Mouse (Mus musculus) adipocyte (in vitro differentiated cells): ENCODE data around the gene Cd3eap.
A peak's percentile ranks its signal among the peaks of the same experiment; 100 is the strongest.

ENCODE experiments used
- DNase-seq: peaks from one replicate; pipeline ENCODE4 v3.0.0-alpha.2; 2016; ENCODE audit warnings: low spot score

Gene Cd3eap

GRCm38 (mm10) chr7:19361720-19362119 is 2.4 kb upstream of the Cd3eap start:
- peak; percentile 82 for DNase-seq

GRCm38 (mm10) chr7:19360944-19361343 is 1.7 kb upstream of the Cd3eap start:
- DNase-seq = peak; percentile 92

- peak; percentile 85 for DNase-seq
Measured at GRCm38 (mm10) chr7:19359892-19360641, 784 bp upstream of the Cd3eap start.

GRCm38 (mm10) chr7:19358634-19359033 is 649 bp downstream of the Cd3eap start:
- DNase-seq = peak; percentile 24

GRCm38 (mm10) chr7:19357381-19358375 is 1.6 kb downstream of the Cd3eap start:
- DNase-seq = no peak

- DNase-seq = no peak
Measured at GRCm38 (mm10) chr7:19356311-19356710, 3.0 kb downstream of the Cd3eap start.

GRCm38 (mm10) chr7:19354991-19355390 is 4.3 kb downstream of the Cd3eap start:
- DNase-seq = no peak

GRCm38 (mm10) chr7:19350221-19350620 is 9.1 kb downstream of the Cd3eap start:
- DNase-seq = no peak

GRCm38 (mm10) chr7:19349188-19349915 is 9.9 kb downstream of the Cd3eap start:
- DNase-seq = no peak

GRCm38 (mm10) chr7:19344938-19345471 is 14.3 kb downstream of the Cd3eap start:
- peak; percentile 84 for DNase-seq

- no peak for DNase-seq
Measured at GRCm38 (mm10) chr7:19344237-19344847, 14.9 kb downstream of the Cd3eap start, which contains the start of gene Ercc1. TSS of gene Ercc1 (plus strand) at chr7:19344778.

- DNase-seq = peak; percentile 88
Measured at GRCm38 (mm10) chr7:19343210-19343808, 16.0 kb downstream of the Cd3eap start.

- DNase-seq = peak; percentile 70
Measured at GRCm38 (mm10) chr7:19342481-19343027, 16.7 kb downstream of the Cd3eap start.

GRCm38 (mm10) chr7:19341761-19342409 is 17.4 kb downstream of the Cd3eap start:
- no peak for DNase-seq

GRCm38 (mm10) chr7:19341250-19341649 is 18.0 kb downstream of the Cd3eap start:
- DNase-seq = no peak

GRCm38 (mm10) chr7:19338596-19338995 is 20.7 kb downstream of the Cd3eap start:
- DNase-seq = peak; percentile 62

- DNase-seq = peak; percentile 73
Measured at GRCm38 (mm10) chr7:19338060-19338459, 21.2 kb downstream of the Cd3eap start.

GRCm38 (mm10) chr7:19337122-19337521 is 22.2 kb downstream of the Cd3eap start:
- DNase-seq = no peak

GRCm38 (mm10) chr7:19335583-19335982 is 23.7 kb downstream of the Cd3eap start:
- no peak for DNase-seq
